In the genomic region with DNA sequence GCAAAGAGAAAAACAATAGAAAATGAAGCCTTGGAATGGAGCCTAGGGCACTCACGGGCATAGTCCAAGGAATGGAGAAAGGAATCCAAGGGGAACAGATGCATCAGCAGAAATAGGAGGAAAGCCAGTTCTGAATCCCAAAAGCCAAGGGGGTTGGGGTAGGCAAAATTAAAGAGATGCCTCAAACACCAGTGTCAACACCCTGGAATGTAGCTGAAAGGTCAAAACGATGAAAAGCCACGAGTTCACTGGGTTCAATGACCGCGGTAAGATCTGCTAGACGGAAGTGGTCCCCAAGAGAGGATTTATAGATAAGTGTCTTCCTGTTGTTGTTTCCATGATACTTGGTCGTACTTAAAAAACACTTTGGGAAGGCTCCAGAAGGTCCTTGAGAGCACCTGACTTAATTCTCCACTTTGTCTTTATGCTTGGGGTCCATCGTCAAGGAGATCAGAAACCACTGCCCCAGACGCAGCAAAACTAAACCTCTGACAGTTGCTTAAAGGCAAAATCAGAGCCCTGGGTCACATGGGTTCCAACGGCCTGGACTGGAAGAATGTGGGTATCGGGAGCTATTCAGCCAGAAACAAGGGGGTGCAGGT, we compare ENCODE assay signal across 8 mouse cellular contexts. TPM values are rescaled to one million over a fixed set of nuclear protein-coding genes. Genes with fewer than 3 reads are reported as not detected.
DNase-seq lines count a peak whose midpoint lies in the region; ATAC-seq and TF ChIP-seq lines count a peak whose summit lies in the region.

No protein-coding gene starts in this region.

- no peaks in the 10 kb centered on the region for H3K9me3 ChIP-seq in G1E (replicated peaks)
- H3K9me3 ChIP-seq in embryonic facial prominence, embryonic 11.5 days (replicated peaks; ENCODE audit: control insufficient read depth, low read length) = no peaks in the 10 kb centered on the region
- no peaks in the 10 kb centered on the region for H3K9me3 ChIP-seq in hindbrain, embryonic 11.5 days (ENCODE audit: control insufficient read depth, low read length)
- no peaks in the 10 kb centered on the region for H3K9me3 ChIP-seq in limb, embryonic 15.5 days
- no peaks in the 10 kb centered on the region for H3K9me3 ChIP-seq in midbrain, embryonic 16.5 days (replicated peaks; ENCODE audit: control insufficient read depth, low read length, poor library complexity, severe bottlenecking)

- ATAC-seq in G1E (ENCODE audit: extremely low read depth, insufficient number of reproducible peaks, low FRiP score, poor library complexity, severe bottlenecking) = no peak
- ATAC-seq in embryonic facial prominence, embryonic 11.5 days (replicated peaks; ENCODE audit: insufficient number of reproducible peaks, low FRiP score, low TSS enrichment, low read depth) = no peak
- no peak for ATAC-seq in hindbrain, embryonic 11.5 days (ENCODE audit: low FRiP score)
- ATAC-seq in limb, embryonic 15.5 days (ENCODE audit: insufficient number of reproducible peaks, low FRiP score, low TSS enrichment, low read depth) = 0 out of 2 replicates have a peak, but pooled peaks have one; percentile 24
- no peak for ATAC-seq in midbrain, embryonic 16.5 days

- peaks cover 56% of the 10 kb centered on the region for H3K79me2 ChIP-seq in C2C12 (ENCODE audit: control insufficient read depth, insufficient read depth)

- peak; percentile 47 for DNase-seq in G1E (ENCODE audit: low spot score)
- peak; percentile 7 for DNase-seq in embryonic facial prominence, embryonic 11.5 days (ENCODE audit: low spot score)
- DNase-seq in hindbrain, embryonic 11.5 days (ENCODE audit: low spot score) = no peak
- no peak for DNase-seq in gastrocnemius, adult 18-20 months (ENCODE audit: low spot score)
- DNase-seq in ovary, postnatal 10 days (ENCODE audit: low spot score) = no peak

- H3K36me3 ChIP-seq in C2C12 (ENCODE audit: control insufficient read depth, insufficient read depth) (peaks cover 11% of the 10 kb centered on the region), G1E (replicated peaks) (peaks cover 27% of the 10 kb centered on the region)
- no peaks in the 10 kb centered on the region for H3K36me3 ChIP-seq in embryonic facial prominence, embryonic 11.5 days (replicated peaks; ENCODE audit: control insufficient read depth, insufficient read depth, low read depth, low read length)
- no peaks in the 10 kb centered on the region for H3K36me3 ChIP-seq in hindbrain, embryonic 11.5 days (ENCODE audit: control insufficient read depth, insufficient read depth, low read length)
- H3K36me3 ChIP-seq in limb, embryonic 15.5 days = peaks cover 9% of the 10 kb centered on the region
- peaks cover 3% of the 10 kb centered on the region; the same call in 1 of the 2 replicates for H3K36me3 ChIP-seq in midbrain, embryonic 16.5 days (ENCODE audit: control insufficient read depth, insufficient read depth, low read length)

- peak overlapping the region; percentile 99 for H3ac ChIP-seq in C2C12 (ENCODE audit: control insufficient read depth, insufficient read length, low read depth)

- WGBS in embryonic facial prominence, embryonic 11.5 days = under 1% methylated on average over 11 of the region's 11 CpGs
- WGBS in hindbrain, embryonic 11.5 days = 1% methylated on average over 11 of the region's 11 CpGs
- 0% methylated on average over 11 of the region's 11 CpGs for WGBS in limb, embryonic 15.5 days
- 1% methylated on average over 11 of the region's 11 CpGs for WGBS in midbrain, embryonic 16.5 days

- peak overlapping the region; percentile 87 for H3K4me3 ChIP-seq in C2C12 (ENCODE audit: insufficient read depth, poor library complexity, severe bottlenecking)
- peak overlapping the region; percentile 97 for H3K4me3 ChIP-seq in G1E (ENCODE audit: low read depth, low read length)
- peak overlapping the region; percentile 85 for H3K4me3 ChIP-seq in embryonic facial prominence, embryonic 11.5 days (ENCODE audit: low read depth, low read length)
- peak overlapping the region; percentile 69 for H3K4me3 ChIP-seq in hindbrain, embryonic 11.5 days (ENCODE audit: low read depth, low read length)
- H3K4me3 ChIP-seq in limb, embryonic 15.5 days = peak overlapping the region; percentile 77
- peak overlapping the region; percentile 83 for H3K4me3 ChIP-seq in midbrain, embryonic 16.5 days (ENCODE audit: low read depth, low read length)

- H3K27me3 ChIP-seq in C2C12 (ENCODE audit: control insufficient read depth, insufficient read depth, insufficient read length) (no peaks in the 10 kb centered on the region), G1E (ENCODE audit: insufficient read depth, low read length) (no peaks in the 10 kb centered on the region)
- no peaks in the 10 kb centered on the region for H3K27me3 ChIP-seq in embryonic facial prominence, embryonic 11.5 days (ENCODE audit: control insufficient read depth, insufficient read depth, low read length)
- H3K27me3 ChIP-seq in hindbrain, embryonic 11.5 days (ENCODE audit: control insufficient read depth, insufficient read depth, low read length) = no peaks in the 10 kb centered on the region; the same call in 1 of the 2 replicates
- H3K27me3 ChIP-seq in limb, embryonic 15.5 days = 0 out of 2 replicates have a peak, but pooled peaks cover 6% of the 10 kb centered on the region
- no peaks in the 10 kb centered on the region for H3K27me3 ChIP-seq in midbrain, embryonic 16.5 days (ENCODE audit: control insufficient read depth, insufficient read depth, low read depth, low read length)

- H3K79me3 ChIP-seq in C2C12 (ENCODE audit: low read depth) = peaks cover 47% of the 10 kb centered on the region

- TF ChIP-seq CTCF in C2C12 (IDR thresholded peaks at IDR 0.05; ENCODE audit: control insufficient read depth, insufficient read depth, insufficient read length) = no peak
- TF ChIP-seq CTCF in G1E (IDR thresholded peaks at IDR 0.05; ENCODE audit: low read depth, low read length) = no peak

- peak overlapping the region; percentile 54 for H3K4me2 ChIP-seq in embryonic facial prominence, embryonic 11.5 days (ENCODE audit: low read depth, low read length)
- peak overlapping the region; percentile 71 for H3K4me2 ChIP-seq in hindbrain, embryonic 11.5 days (replicated peaks; ENCODE audit: low read depth, low read length)
- H3K4me2 ChIP-seq in limb, embryonic 15.5 days = peak overlapping the region; percentile 77
- peak overlapping the region; percentile 98 for H3K4me2 ChIP-seq in midbrain, embryonic 16.5 days (ENCODE audit: low read length)

- peak overlapping the region; percentile 79 for H3K27ac ChIP-seq in embryonic facial prominence, embryonic 11.5 days (replicated peaks; ENCODE audit: low read depth, low read length)
- H3K27ac ChIP-seq in hindbrain, embryonic 11.5 days (ENCODE audit: low read depth, low read length) = peak overlapping the region; percentile 70
- peak overlapping the region; percentile 95 for H3K27ac ChIP-seq in limb, embryonic 15.5 days
- H3K27ac ChIP-seq in midbrain, embryonic 16.5 days (ENCODE audit: low read length) = peak overlapping the region; percentile 85

- H3K9ac ChIP-seq in embryonic facial prominence, embryonic 11.5 days (replicated peaks; ENCODE audit: low read length) = peak overlapping the region; percentile 89
- peak overlapping the region; percentile 69 for H3K9ac ChIP-seq in hindbrain, embryonic 11.5 days (ENCODE audit: low read depth, low read length)
- peak overlapping the region; percentile 93 for H3K9ac ChIP-seq in limb, embryonic 15.5 days
- H3K9ac ChIP-seq in midbrain, embryonic 16.5 days (ENCODE audit: low read depth, low read length) = peak overlapping the region; percentile 87

- H3K4me1 ChIP-seq in G1E (ENCODE audit: insufficient read depth, low read depth, low read length) = peaks cover 37% of the 10 kb centered on the region
- H3K4me1 ChIP-seq in embryonic facial prominence, embryonic 11.5 days (ENCODE audit: control insufficient read depth, insufficient read depth, low read length) = no peaks in the 10 kb centered on the region
- peaks cover 3% of the 10 kb centered on the region; the same call in 1 of the 2 replicates for H3K4me1 ChIP-seq in hindbrain, embryonic 11.5 days (replicated peaks; ENCODE audit: control insufficient read depth, insufficient read depth, low read length)
- peaks cover 9% of the 10 kb centered on the region for H3K4me1 ChIP-seq in limb, embryonic 15.5 days
- peaks cover 13% of the 10 kb centered on the region for H3K4me1 ChIP-seq in midbrain, embryonic 16.5 days (ENCODE audit: control insufficient read depth, insufficient read depth, low read length)

RNA-seq across cellular contexts. Expression of a gene that starts 0.7 kb away (rescaled TPM):
- polyA plus RNA-seq in C2C12 (2012; fragmentation: generic; extraction: Trizol) (19.4 TPM), G1E (2012) (3.0 and 5.2 TPM in 2 replicates)
- total RNA-seq in G1E (2014; fragmentation: Nextera tagmentation) (130 and 131 TPM in 2 replicates), G1E (2017) (212 and 243 TPM in 2 replicates)
- 107 and 117 TPM in 2 replicates for polyA plus RNA-seq in embryonic facial prominence, embryonic 11.5 days (2014; fragmentation: Nextera tagmentation; extraction: Ambion mirVana)
- 108 and 116 TPM in 2 replicates for polyA plus RNA-seq in hindbrain, embryonic 11.5 days (2014; fragmentation: Nextera tagmentation; extraction: Ambion mirVana)
- 69.3 and 72.5 TPM in 2 replicates for polyA plus RNA-seq in limb, embryonic 15.5 days (2015; fragmentation: Nextera tagmentation; extraction: Ambion mirVana)
- polyA plus RNA-seq in midbrain, embryonic 16.5 days (2015; fragmentation: Nextera tagmentation; extraction: Ambion mirVana) = 141 and 153 TPM in 2 replicates
- total RNA-seq in gastrocnemius, adult 18-20 months (2021) = 10 to 100 TPM; 17.3 to 18.1 TPM

RNA-seq across cellular contexts. Expression of a gene that starts 10.6 kb away (rescaled TPM):
- polyA plus RNA-seq in C2C12 (2012; fragmentation: generic; extraction: Trizol) = 28.7 TPM
- total RNA-seq in G1E (2014; fragmentation: Nextera tagmentation) = 30.0 and 30.8 TPM in 2 replicates
- 36.0 and 46.4 TPM in 2 replicates for total RNA-seq in G1E (2017)
- 9.0 and 10.9 TPM in 2 replicates for polyA plus RNA-seq in G1E (2012)
- polyA plus RNA-seq in embryonic facial prominence, embryonic 11.5 days (2014; fragmentation: Nextera tagmentation; extraction: Ambion mirVana) = 32.1 and 33.9 TPM in 2 replicates
- polyA plus RNA-seq in hindbrain, embryonic 11.5 days (2014; fragmentation: Nextera tagmentation; extraction: Ambion mirVana) = 34.6 and 35.0 TPM in 2 replicates
- polyA plus RNA-seq in limb, embryonic 15.5 days (2015; fragmentation: Nextera tagmentation; extraction: Ambion mirVana) = 21.0 and 22.7 TPM in 2 replicates
- polyA plus RNA-seq in midbrain, embryonic 16.5 days (2015; fragmentation: Nextera tagmentation; extraction: Ambion mirVana) = 19.1 and 19.2 TPM in 2 replicates
- total RNA-seq in gastrocnemius, adult 18-20 months (2021) = 10 to 100 TPM; 48.2 to 52.4 TPM

RNA-seq across cellular contexts. Expression of a gene that starts 33.2 kb away (rescaled TPM):
- polyA plus RNA-seq in C2C12 (2012; fragmentation: generic; extraction: Trizol) = 87.1 TPM
- total RNA-seq in G1E (2014; fragmentation: Nextera tagmentation) = 51.9 and 61.7 TPM in 2 replicates
- total RNA-seq in G1E (2017) = 55.0 and 62.0 TPM in 2 replicates
- 177 and 216 TPM in 2 replicates for polyA plus RNA-seq in G1E (2012)
- polyA plus RNA-seq in embryonic facial prominence, embryonic 11.5 days (2014; fragmentation: Nextera tagmentation; extraction: Ambion mirVana) = 221 and 235 TPM in 2 replicates
- polyA plus RNA-seq in hindbrain, embryonic 11.5 days (2014; fragmentation: Nextera tagmentation; extraction: Ambion mirVana) = 231 and 238 TPM in 2 replicates
- 190 and 195 TPM in 2 replicates for polyA plus RNA-seq in limb, embryonic 15.5 days (2015; fragmentation: Nextera tagmentation; extraction: Ambion mirVana)
- polyA plus RNA-seq in midbrain, embryonic 16.5 days (2015; fragmentation: Nextera tagmentation; extraction: Ambion mirVana) = 184 and 185 TPM in 2 replicates
- 10 to 100 TPM; 55.0 to 57.3 TPM for total RNA-seq in gastrocnemius, adult 18-20 months (2021)

Comparison
In these comparisons a context has a peak if more than half of its experiments do, and no peak if none do; other contexts are left out.
1. DNase-seq: peak in G1E (single experiment) and embryonic facial prominence, embryonic 11.5 days (single experiment); none in hindbrain, embryonic 11.5 days (single experiment), gastrocnemius, adult 18-20 months (single experiment) and ovary, postnatal 10 days (single experiment).
2. Peak in every context shown above with its lines, with median percentiles within 50 percentile points of each other: H3K4me3 ChIP-seq, H3K27ac ChIP-seq, H3K4me2 ChIP-seq and H3K9ac ChIP-seq.